Mouse (Mus musculus) CH12.LX (cell line): Measurements from ENCODE around the gene Asb7. TPM values are rescaled to one million over a fixed set of nuclear protein-coding genes. Genes with fewer than 3 reads are reported as not detected.
A peak's percentile ranks its signal among the peaks of the same experiment; 100 is the strongest.

Experiments
- DNase-seq: peaks from one replicate; pipeline ENCODE4 v3.0.0-alpha.2; 2013; ENCODE audit errors: extremely low read depth
- H3K27ac ChIP-seq: 2 replicates; pipeline ENCODE4 v1.5.1; 2012; ENCODE audit warnings: low read depth, mild to moderate bottlenecking, control low read depth, moderate library complexity; ENCODE audit not compliant: insufficient read depth
- H3K27me3 ChIP-seq: replicated peaks from 2 replicates; pipeline ENCODE3; 2012; ENCODE audit warnings: inconsistent platforms
- H3K36me3 ChIP-seq, 2 experiments: replicated peaks in 1 of 2; 2 replicates each; pipeline versions ENCODE3 to v1.6.1; 2012; ENCODE audit warnings: inconsistent platforms in 1 of 2, low read length in 1 of 2, mild to moderate bottlenecking in 1 of 2, mixed read lengths in 1 of 2, moderate library complexity in 1 of 2; ENCODE audit not compliant: control insufficient read depth in 1 of 2, insufficient read depth in 1 of 2
- H3K4me1 ChIP-seq, 2 experiments: 2 replicates each; pipeline ENCODE4 v1.6.1; 2012; ENCODE audit warnings: inconsistent platforms in 1 of 2, moderate library complexity in 1 of 2; ENCODE audit not compliant: insufficient read depth in 2 of 2, control insufficient read depth in 1 of 2
- H3K4me2 ChIP-seq: 2 replicates; pipeline ENCODE4 v1.6.1; 2012; ENCODE audit warnings: low read depth, mild to moderate bottlenecking, control low read depth; ENCODE audit not compliant: poor library complexity, insufficient read depth, severe bottlenecking
- H3K4me3 ChIP-seq, 3 experiments: fragments of 150-350 bp in 1 of 3; sonication (generic) in 1 of 3; replicated peaks in 1 of 3; 2 replicates each; pipeline versions ENCODE3 to v1.5.1; 2011 to 2012; ENCODE audit warnings: low read depth in 2 of 3, low read length in 2 of 3, mild to moderate bottlenecking in 2 of 3, moderate library complexity in 2 of 3, control low read depth in 1 of 3, improper control_type of control experiment in 1 of 3, inconsistent platforms in 1 of 3, mixed read lengths in 1 of 3; ENCODE audit not compliant: poor library complexity in 1 of 3
- H3K79me2 ChIP-seq: replicated peaks from 2 replicates; pipeline ENCODE4 v1.6.1; 2012; ENCODE audit warnings: mild to moderate bottlenecking, moderate library complexity; ENCODE audit not compliant: control insufficient read depth, poor library complexity, insufficient read depth, severe bottlenecking; ENCODE audit errors: extremely low read depth
- H3K9ac ChIP-seq: 2 replicates; pipeline ENCODE4 v1.6.1; 2012; ENCODE audit warnings: low read depth, mild to moderate bottlenecking, control low read depth, moderate library complexity; ENCODE audit not compliant: insufficient read depth
- H3K9me3 ChIP-seq: replicated peaks from 2 replicates; pipeline ENCODE3; 2012; ENCODE audit warnings: low read length, inconsistent platforms, mixed read lengths
- CHD1 ChIP-seq: IDR thresholded peaks from 2 replicates; pipeline ENCODE4 v1.6.1; 2012; ENCODE audit warnings: low read depth, low read length, improper control_type of control experiment, inconsistent platforms
- CHD2 ChIP-seq: IDR thresholded peaks from 2 replicates; pipeline ENCODE4 v1.6.1; 2011; ENCODE audit warnings: low read length, improper control_type of control experiment
- E2F4 ChIP-seq: IDR thresholded peaks from 2 replicates; pipeline ENCODE4 v1.6.1; 2011; ENCODE audit warnings: low read depth, low read length, improper control_type of control experiment; ENCODE audit not compliant: insufficient replicate concordance
- ELF1 ChIP-seq: IDR thresholded peaks from 2 replicates; pipeline ENCODE4 v1.6.1; 2014; ENCODE audit warnings: low read depth, mild to moderate bottlenecking, inconsistent platforms, low read length, improper control_type of control experiment
- ETS1 ChIP-seq: conservative IDR thresholded peaks from 2 replicates; pipeline ENCODE4 v1.6.1; 2012; ENCODE audit warnings: low read depth, mild to moderate bottlenecking, inconsistent platforms, low read length, improper control_type of control experiment, moderate library complexity
- GABPA ChIP-seq: IDR thresholded peaks from 2 replicates; pipeline ENCODE4 v1.6.1; 2012; ENCODE audit warnings: low read depth, low read length, improper control_type of control experiment, inconsistent platforms; ENCODE audit not compliant: insufficient replicate concordance
- JUN ChIP-seq: IDR thresholded peaks from 2 replicates; pipeline ENCODE4 v1.6.1; 2011; ENCODE audit warnings: low read depth, mild to moderate bottlenecking, low read length, improper control_type of control experiment, moderate library complexity; ENCODE audit not compliant: insufficient read depth
- MAX ChIP-seq: IDR thresholded peaks from 2 replicates; pipeline ENCODE4 v1.6.1; 2011; ENCODE audit warnings: low read length, improper control_type of control experiment
- MAZ ChIP-seq: IDR thresholded peaks from 2 replicates; pipeline ENCODE4 v1.6.1; 2012; ENCODE audit warnings: low read depth, mild to moderate bottlenecking, inconsistent platforms, low read length, improper control_type of control experiment, moderate library complexity
- MEF2A ChIP-seq: IDR thresholded peaks from 2 replicates; pipeline ENCODE4 v1.6.1; 2014; ENCODE audit warnings: low read depth, mild to moderate bottlenecking, inconsistent platforms, low read length, improper control_type of control experiment, borderline replicate concordance
- MXI1 ChIP-seq: IDR thresholded peaks from 2 replicates; pipeline ENCODE4 v1.6.1; 2011; ENCODE audit warnings: mild to moderate bottlenecking, low read depth, low read length, improper control_type of control experiment
- MYC ChIP-seq: IDR thresholded peaks from 2 replicates; pipeline ENCODE4 v1.6.1; 2011; ENCODE audit warnings: low read depth, mild to moderate bottlenecking, improper control_type of control experiment, low read length
- NELFE ChIP-seq: IDR thresholded peaks from 2 replicates; pipeline ENCODE4 v1.6.1; 2011; ENCODE audit warnings: low read depth, low read length, improper control_type of control experiment
- NRF1 ChIP-seq: IDR thresholded peaks from 2 replicates; pipeline ENCODE4 v1.6.1; 2014; ENCODE audit warnings: low read depth, mild to moderate bottlenecking, inconsistent platforms, low read length, improper control_type of control experiment, moderate library complexity
- PAX5 ChIP-seq: IDR thresholded peaks from 2 replicates; pipeline ENCODE4 v1.6.1; 2012; ENCODE audit warnings: low read length, inconsistent platforms, mixed read lengths
- RAD21 ChIP-seq: IDR thresholded peaks from 2 replicates; pipeline ENCODE4 v1.6.1; 2011; ENCODE audit warnings: low read depth, mild to moderate bottlenecking, low read length, improper control_type of control experiment, moderate library complexity
- RCOR1 ChIP-seq: conservative IDR thresholded peaks from 2 replicates; pipeline ENCODE4 v1.6.1; 2012; ENCODE audit warnings: low read depth, mild to moderate bottlenecking, inconsistent platforms, low read length, improper control_type of control experiment
- SIN3A ChIP-seq: IDR thresholded peaks from 2 replicates; pipeline ENCODE4 v1.6.1; 2012; ENCODE audit warnings: low read length, improper control_type of control experiment, inconsistent platforms
- TBP ChIP-seq: conservative IDR thresholded peaks from 2 replicates; pipeline ENCODE4 v1.6.1; 2011; ENCODE audit warnings: low read depth, low read length, improper control_type of control experiment
- TCF12 ChIP-seq: IDR thresholded peaks from 2 replicates; pipeline ENCODE4 v1.6.1; 2014; ENCODE audit warnings: low read depth, mild to moderate bottlenecking, inconsistent platforms, low read length, improper control_type of control experiment
- UBTF ChIP-seq: IDR thresholded peaks from 2 replicates; pipeline ENCODE4 v1.6.1; 2012; ENCODE audit warnings: low read depth, mild to moderate bottlenecking, inconsistent platforms, low read length, improper control_type of control experiment, moderate library complexity
- USF1 ChIP-seq: IDR thresholded peaks from 2 replicates; pipeline ENCODE4 v1.6.1; 2014; ENCODE audit warnings: low read depth, mild to moderate bottlenecking, inconsistent platforms, low read length, improper control_type of control experiment
- ZC3H11A ChIP-seq: IDR thresholded peaks from 2 replicates; pipeline ENCODE4 v1.6.1; 2012; ENCODE audit warnings: low read depth, mild to moderate bottlenecking, inconsistent platforms, low read length, improper control_type of control experiment
- ZKSCAN1 ChIP-seq: IDR thresholded peaks from 2 replicates; pipeline ENCODE4 v1.6.1; 2012; ENCODE audit warnings: low read depth, inconsistent platforms, low read length, improper control_type of control experiment, borderline replicate concordance
- ZMIZ1 ChIP-seq: IDR thresholded peaks from 2 replicates; pipeline ENCODE4 v1.6.1; 2012; ENCODE audit warnings: low read depth, mild to moderate bottlenecking, inconsistent platforms, low read length, improper control_type of control experiment
- dilution Hi-C: fragments of 300-500 bp; cut with MboI; formaldehyde crosslinking; loops from 2 replicates; pipeline ENCODE4 v1.14.3; 2020; ENCODE audit warnings: low sequenced_read_pairs; ENCODE audit not compliant: extremely low pct_unique_long_range_greater_than_20kb, extremely low pct_ligation_motif_present
- in situ Hi-C: fragments of 300-500 bp; cut with MboI; formaldehyde crosslinking; loops from 3 replicates; pipeline ENCODE4 v1.14.3; 2019; ENCODE audit warnings: low sequenced_read_pairs, low pct_ligation_motif_present, low pct_unique_long_range_greater_than_20kb, mixed read lengths
- polyA plus RNA-seq: library from polyadenylated mRNA; unstranded; fragments of >175 nt; gene quantifications from 2 replicates; pipeline ENCODE4 v1.2.1, GENCODE M21; 2012; ENCODE audit warnings: low read depth; ENCODE audit not compliant: insufficient read length
- total RNA-seq, 2 experiments: library from RNA; depleted of rRNA; stranded (reverse); fragments of 300-350 nt in 1 of 2; fragments of >200 nt in 1 of 2; gene quantifications; 2 replicates each; pipeline ENCODE4 v1.2.3; 2012 to 2014

Gene Asb7
- total RNA-seq (2012; rRNA removed): 6.5 and 6.6 TPM in 2 replicates
- total RNA-seq (2014; rRNA removed): 6.2 and 6.7 TPM in 2 replicates
- 5.5 and 5.6 TPM in 2 replicates for polyA plus RNA-seq

DNA sequence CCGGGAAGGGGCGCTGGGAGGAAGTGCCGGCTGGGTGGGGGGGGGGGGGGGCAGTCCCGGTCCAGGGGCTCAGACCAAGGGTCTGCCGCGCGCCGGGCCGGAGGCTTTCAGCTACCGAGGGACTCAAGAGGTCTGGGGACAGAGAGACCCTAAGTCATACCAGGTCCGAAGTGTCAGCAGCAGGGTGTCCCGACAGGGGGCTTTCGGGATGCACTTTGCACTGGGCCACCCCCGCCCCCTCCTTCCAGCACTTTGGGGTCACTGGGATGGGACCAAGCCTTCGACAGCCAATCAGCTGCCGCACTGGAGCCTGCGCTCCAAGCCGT is at the start of gene Asb7:
TSS of gene Asb7 (minus strand) at position 303 of the 326 bp plus-strand sequence.
- H3K9ac ChIP-seq: peak within 1 kb of the TSS; percentile 88
- H3K4me2 ChIP-seq: peak within 1 kb of the TSS; percentile 94
- dilution Hi-C loops: no loop called here
- in situ Hi-C loops: no loop called here
- peak within 1 kb of the TSS; percentile 69 to 96 (median 86) for H3K4me3 ChIP-seq
- TF ChIP-seq NRF1 (peak; percentile 36; the same call in 1 of the 2 replicates), CHD2 (peak; percentile 75), TCF12 (peak; percentile 24; the same call in 1 of the 2 replicates), ELF1 (no peak), USF1 (no peak)
- TF ChIP-seq, all 38 proteins: peak for 3
- H3K27me3 ChIP-seq: no peaks in the 10 kb centered on the region
- peaks cover 3% of the 10 kb centered on the region; the same call in 1 of the 2 replicates for H3K79me2 ChIP-seq
- H3K36me3 ChIP-seq: peaks cover 0 to 17% of the 10 kb centered on the region in 2 experiments
- peak within 1 kb of the TSS; percentile 34 for H3K27ac ChIP-seq
- H3K4me1 ChIP-seq: peaks cover 0 to 20% of the 10 kb centered on the region in 2 experiments; a peak in 2 of 4 replicates
- DNase-seq: no peak
- H3K9me3 ChIP-seq: no peaks in the 10 kb centered on the region

DNA sequence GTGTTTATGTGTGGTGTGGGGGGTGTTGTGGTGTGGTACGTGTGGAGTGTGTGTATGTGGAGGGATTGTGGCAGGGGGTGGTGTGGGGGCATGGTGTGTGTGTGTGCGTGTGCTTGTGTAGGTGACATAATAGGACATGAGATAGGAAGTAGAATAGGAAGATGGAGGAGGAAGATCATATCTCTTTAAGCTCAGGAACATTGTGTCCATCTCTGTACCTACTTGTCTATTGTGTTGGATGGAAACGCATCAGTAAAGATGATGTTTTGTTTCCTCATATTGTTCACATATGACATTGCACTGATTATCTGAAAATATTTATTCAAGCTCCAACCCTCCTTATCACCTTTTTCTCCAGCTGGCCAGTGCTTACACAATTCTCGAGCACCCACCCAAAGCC is 48.0 kb upstream of the Asb7 start:
- Histone ChIP-seq H3K4me3 (no peak overlapping the region), H3K27me3 (no peaks in the 10 kb centered on the region), H3K4me2 (no peak overlapping the region), H3K9ac (no peak overlapping the region), H3K4me1 (peaks cover 6 to 17% of the 10 kb centered on the region in 2 experiments), H3K27ac (no peak overlapping the region), H3K79me2 (no peaks in the 10 kb centered on the region), H3K36me3 (no peaks in the 10 kb centered on the region), H3K9me3 (no peaks in the 10 kb centered on the region)
- DNase-seq: no peak
- TF ChIP-seq ZC3H11A (no peak), CHD1 (no peak), MYC (no peak), PAX5 (no peak), ZKSCAN1 (no peak), UBTF (no peak), NELFE (no peak), MEF2A (no peak), TCF12 (no peak), ZMIZ1 (no peak)
- dilution Hi-C loops (no loop called here), in situ Hi-C loops (no loop called here)

DNA sequence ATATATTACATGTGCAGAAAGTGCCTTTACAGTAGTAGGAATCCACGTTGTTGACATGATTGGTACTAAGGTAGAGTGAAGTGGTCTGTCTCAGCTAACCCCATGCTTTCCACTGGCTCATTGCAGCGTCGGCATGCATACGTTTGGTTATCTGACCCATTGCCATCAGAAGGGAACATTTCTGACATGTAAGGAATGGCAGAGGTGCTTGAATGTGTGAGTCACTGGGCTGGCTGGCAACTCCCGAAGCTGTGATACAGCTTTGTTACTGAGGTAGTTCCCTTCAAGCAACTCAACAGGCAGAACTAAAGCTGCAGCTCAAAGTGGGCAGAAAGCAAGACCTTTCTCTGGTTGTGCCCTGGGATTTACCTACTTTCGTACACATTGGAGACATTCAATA is 45.6 kb upstream of the Asb7 start:
- Histone ChIP-seq H3K27me3 (no peaks in the 10 kb centered on the region), H3K4me3 (no peak overlapping the region), H3K4me2 (no peak overlapping the region), H3K9me3 (no peaks in the 10 kb centered on the region), H3K4me1 (no peaks in the 10 kb centered on the region), H3K27ac (no peak overlapping the region), H3K79me2 (no peaks in the 10 kb centered on the region), H3K36me3 (no peaks in the 10 kb centered on the region), H3K9ac (no peak overlapping the region)
- no peak for DNase-seq
- dilution Hi-C loops: no loop called here
- in situ Hi-C loops: no loop called here
- no peak for TF ChIP-seq MAZ
- TF ChIP-seq MXI1: no peak
- TF ChIP-seq GABPA: no peak
- TF ChIP-seq PAX5: no peak
- TF ChIP-seq TBP: no peak
- TF ChIP-seq SIN3A: no peak
- TF ChIP-seq ETS1: no peak
- no peak for TF ChIP-seq E2F4
- no peak for TF ChIP-seq RAD21
- TF ChIP-seq MAX: no peak
- no peak for TF ChIP-seq USF1
- TF ChIP-seq RCOR1: no peak
- no peak for TF ChIP-seq NRF1
- no peak for TF ChIP-seq JUN
- TF ChIP-seq ZKSCAN1: no peak
